Mouse (Mus musculus) small intestine, adult 2 months (tissue): ENCODE data around the gene Rit1. TPM values are rescaled to one million over a fixed set of nuclear protein-coding genes. Genes with fewer than 3 reads are reported as not detected.

Experiments
- H3K27ac ChIP-seq: fragments of 200-500 bp; 2 replicates; pipeline ENCODE4 v1.5.1; 2012; ENCODE audit warnings: low read depth, low read length, control low read depth, inconsistent platforms; ENCODE audit not compliant: insufficient read depth
- H3K27me3 ChIP-seq: fragments of 200-500 bp; 2 replicates; pipeline ENCODE4 v1.6.1; 2012; ENCODE audit warnings: mild to moderate bottlenecking, moderate library complexity, low read length, inconsistent platforms; ENCODE audit not compliant: control insufficient read depth, insufficient read depth
- H3K36me3 ChIP-seq: fragments of 200-500 bp; 2 replicates; pipeline ENCODE4 v1.6.1; 2012; ENCODE audit warnings: mild to moderate bottlenecking, low read length, control low read depth, inconsistent platforms; ENCODE audit not compliant: control insufficient read depth, insufficient read depth
- H3K4me1 ChIP-seq: fragments of 200-500 bp; 2 replicates; pipeline ENCODE4 v1.6.1; 2012; ENCODE audit warnings: low read length, inconsistent platforms, mixed read lengths; ENCODE audit not compliant: control insufficient read depth, insufficient read depth, insufficient read length
- H3K4me3 ChIP-seq: fragments of 200-500 bp; 2 replicates; pipeline ENCODE4 v1.5.1; 2012; ENCODE audit warnings: low read depth, mild to moderate bottlenecking, control low read depth, inconsistent platforms, low read length, moderate library complexity
- CTCF ChIP-seq: fragments of 200-500 bp; IDR thresholded peaks from 2 replicates; pipeline ENCODE4 v1.5.1; 2012; ENCODE audit warnings: low read depth, mild to moderate bottlenecking, control low read depth, inconsistent platforms, low read length, moderate library complexity, mixed read lengths; ENCODE audit not compliant: insufficient replicate concordance, insufficient read length; ENCODE audit errors: extremely low read depth
- POLR2A ChIP-seq: fragments of 200-500 bp; IDR thresholded peaks from 2 replicates; pipeline ENCODE4 v1.6.1; 2012; ENCODE audit warnings: low read depth, mild to moderate bottlenecking, control low read depth, inconsistent platforms, low read length, moderate library complexity
- WGBS: fragments of 180-500 bp; shearing (Covaris S2); methylation state at CpG from one replicate; pipeline ENCODE4 v1.1.7; 2018; 5-methylcytosine and 5-hydroxymethylcytosine counted together
- polyA plus RNA-seq: library from polyadenylated mRNA; depleted of rRNA; stranded (reverse); fragments of >200 nt; gene quantifications from 2 replicates; pipeline ENCODE4 v1.2.3, GENCODE M21; 2012

The Rit1 gene
- polyA plus RNA-seq, 1 experiment: 21.5 TPM

DNA sequence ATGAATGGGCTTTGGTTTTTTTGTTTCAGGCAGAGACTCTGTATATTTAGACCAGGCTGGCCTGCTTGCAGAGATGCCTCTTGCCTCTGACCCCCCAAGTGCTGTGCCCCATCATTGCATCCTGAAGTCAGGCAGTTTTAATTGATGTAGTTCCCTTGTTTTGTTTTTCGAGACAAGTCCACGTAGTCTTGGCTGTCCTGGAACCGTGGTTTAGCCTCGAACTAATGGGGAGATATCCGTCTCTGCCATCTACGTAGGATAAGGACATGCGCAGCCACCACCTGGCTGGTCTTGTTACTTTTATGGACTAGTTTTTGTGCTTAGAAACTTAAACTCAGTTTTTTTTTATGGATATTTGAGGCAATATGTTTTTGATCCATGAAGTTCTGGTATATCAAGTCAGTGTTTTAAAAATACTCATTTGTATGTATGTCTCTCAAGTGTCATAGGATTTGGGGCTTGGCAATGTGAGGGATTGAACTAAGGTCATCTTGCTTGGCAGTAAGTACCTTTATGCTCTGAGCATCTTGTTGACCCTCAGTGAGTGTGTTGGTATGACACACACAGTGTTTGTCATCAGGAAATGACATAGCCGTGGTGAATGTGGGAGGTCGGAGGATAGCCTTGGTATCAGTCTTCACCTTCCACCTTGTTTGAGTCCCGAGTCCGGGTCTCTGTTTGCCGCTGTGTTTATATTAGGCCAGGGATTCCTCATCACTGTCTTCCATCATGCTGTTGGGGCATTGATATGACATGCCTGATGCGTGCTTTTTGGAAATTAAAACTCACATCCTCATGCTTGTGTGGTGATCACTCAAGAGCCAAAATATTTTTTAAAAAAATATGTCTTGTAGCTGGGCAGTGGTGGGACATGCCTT lies 29.7 kb upstream of the Rit1 start:
- H3K4me3 ChIP-seq: peak overlapping the region; percentile 89
- TF ChIP-seq CTCF: no peak
- TF ChIP-seq POLR2A: no peak
- peaks cover 6% of the 10 kb centered on the region; the same call in 1 of the 2 replicates for H3K4me1 ChIP-seq
- H3K27me3 ChIP-seq: no peaks in the 10 kb centered on the region
- 8% methylated on average over 13 of the region's 13 CpGs for WGBS
- H3K27ac ChIP-seq: no peak overlapping the region
- H3K36me3 ChIP-seq: peaks cover 29% of the 10 kb centered on the region

DNA sequence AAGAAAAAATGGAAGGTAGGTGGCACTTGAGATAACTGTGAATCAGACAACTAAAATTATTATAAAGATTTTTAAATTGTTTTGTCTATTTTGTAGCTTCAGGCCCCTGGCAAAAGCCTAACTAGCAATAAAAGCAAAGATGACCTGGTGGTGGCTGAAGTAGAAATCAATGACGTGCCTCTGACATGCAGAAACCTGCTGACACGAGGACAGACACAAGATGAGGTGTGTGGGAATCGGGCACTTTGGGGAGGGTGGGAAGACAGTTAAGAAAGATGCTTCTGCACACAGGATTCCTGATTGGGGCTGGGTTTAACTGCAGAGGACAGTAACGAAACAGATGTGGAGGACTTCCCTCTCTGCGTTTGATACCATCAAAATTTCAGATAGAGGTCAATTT lies 27.6 kb upstream of the Rit1 start:
- no peak overlapping the region for H3K4me3 ChIP-seq
- H3K27ac ChIP-seq: no peak overlapping the region
- no peaks in the 10 kb centered on the region for H3K27me3 ChIP-seq
- peaks cover 5% of the 10 kb centered on the region; the same call in 1 of the 2 replicates for H3K4me1 ChIP-seq
- TF ChIP-seq POLR2A (no peak), CTCF (no peak)
- 85% methylated on average over 5 of the region's 5 CpGs for WGBS
- H3K36me3 ChIP-seq: peaks cover 46% of the 10 kb centered on the region

DNA sequence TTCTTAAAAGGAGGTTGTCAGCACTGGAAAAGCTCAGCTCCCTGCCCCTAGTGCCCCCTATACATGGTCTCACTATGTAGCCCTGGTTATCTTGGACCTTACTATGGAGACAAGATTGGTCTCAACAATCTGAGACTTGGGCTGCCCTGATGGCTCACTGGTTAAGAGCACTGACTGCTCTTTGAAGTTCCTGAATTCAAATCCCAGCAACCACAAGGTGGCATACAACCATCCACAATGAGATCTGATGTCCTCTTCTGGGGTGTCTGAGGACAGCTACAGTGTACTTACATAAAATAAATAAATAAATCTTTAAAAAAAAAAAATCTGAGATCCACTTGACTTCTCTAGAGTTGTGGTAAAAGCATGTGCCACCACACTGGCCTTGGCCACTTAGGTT lies 21.1 kb upstream of the Rit1 start:
- TF ChIP-seq POLR2A (no peak), CTCF (no peak)
- H3K36me3 ChIP-seq: peaks cover 83% of the 10 kb centered on the region

DNA sequence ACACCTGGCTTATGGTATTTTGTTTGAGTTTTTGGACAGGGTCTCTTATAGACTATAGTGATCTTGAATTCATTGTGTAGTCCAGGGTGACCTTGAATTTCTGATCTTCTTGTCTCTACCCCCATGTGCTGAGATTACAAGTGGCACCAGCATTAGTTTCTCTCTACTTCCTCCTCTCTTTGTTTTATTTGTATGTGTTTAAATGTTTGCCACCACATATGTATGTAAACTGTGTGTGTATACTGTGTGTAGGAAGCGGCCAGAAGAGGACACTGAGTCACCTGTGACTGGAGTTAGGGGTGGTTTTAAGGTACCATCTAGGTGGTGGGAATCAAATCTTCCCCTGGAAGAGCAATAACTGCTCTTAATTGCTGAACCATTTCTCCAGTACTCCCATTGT lies 18.6 kb upstream of the Rit1 start:
- Histone ChIP-seq H3K27ac (no peak overlapping the region), H3K4me3 (no peak overlapping the region), H3K27me3 (no peaks in the 10 kb centered on the region), H3K36me3 (peaks cover 86% of the 10 kb centered on the region), H3K4me1 (no peaks in the 10 kb centered on the region)
- 91% methylated on average over 1 of the region's 1 CpGs for WGBS
- no peak for TF ChIP-seq POLR2A
- TF ChIP-seq CTCF: no peak

More for the DNA sequence above, 21.1 kb upstream of the Rit1 start:
- Histone ChIP-seq H3K4me3 (no peak overlapping the region), H3K27ac (no peak overlapping the region), H3K27me3 (no peaks in the 10 kb centered on the region), H3K4me1 (no peaks in the 10 kb centered on the region)

DNA sequence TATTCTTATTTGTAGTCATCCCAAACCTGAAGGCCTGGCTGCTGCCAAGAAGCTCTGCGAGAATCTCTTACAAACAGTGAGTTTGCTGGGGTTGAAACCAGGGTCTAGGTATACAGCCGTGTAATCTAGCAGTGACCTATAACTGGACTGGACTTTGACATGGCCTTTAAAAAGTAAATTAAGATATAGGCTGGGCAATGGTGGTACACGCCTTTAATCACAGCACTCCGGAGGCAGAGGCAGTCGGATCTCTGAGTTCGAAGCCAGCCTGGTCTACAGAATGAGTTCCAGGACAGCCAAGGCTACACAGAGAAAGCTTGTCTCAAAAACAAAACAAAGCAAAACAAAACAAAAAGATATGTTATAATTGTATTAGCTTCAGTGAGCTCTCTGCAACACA lies 17.8 kb upstream of the Rit1 start:
- WGBS: 60% methylated on average over 6 of the region's 6 CpGs

DNA sequence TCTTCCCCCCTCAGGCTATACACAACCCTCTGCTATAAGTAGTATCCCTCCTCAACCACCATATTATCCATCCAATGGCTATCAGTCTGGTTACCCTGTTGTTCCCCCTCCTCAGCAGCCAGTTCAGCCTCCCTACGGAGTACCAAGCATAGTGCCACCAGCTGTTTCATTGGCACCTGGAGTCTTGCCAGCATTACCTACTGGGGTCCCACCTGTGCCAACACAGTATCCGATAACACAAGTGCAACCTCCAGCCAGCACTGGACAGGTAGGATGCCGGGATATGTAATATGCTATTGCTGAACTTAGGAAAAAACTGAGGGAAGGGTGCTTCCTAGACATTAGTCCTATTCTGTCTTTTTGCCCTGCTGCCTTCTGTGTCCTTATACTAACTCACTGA lies 16.4 kb upstream of the Rit1 start:
- TF ChIP-seq POLR2A (no peak), CTCF (no peak)
- Histone ChIP-seq H3K4me1 (no peaks in the 10 kb centered on the region), H3K4me3 (no peak overlapping the region), H3K27me3 (no peaks in the 10 kb centered on the region), H3K27ac (no peak overlapping the region), H3K36me3 (peaks cover 83% of the 10 kb centered on the region)
- WGBS: 75% methylated on average over 3 of the region's 3 CpGs

More for the DNA sequence above, 17.8 kb upstream of the Rit1 start:
- Histone ChIP-seq H3K4me3 (no peak overlapping the region), H3K27ac (no peak overlapping the region), H3K4me1 (no peaks in the 10 kb centered on the region), H3K36me3 (peaks cover 85% of the 10 kb centered on the region), H3K27me3 (no peaks in the 10 kb centered on the region)
- no peak for TF ChIP-seq CTCF
- TF ChIP-seq POLR2A: no peak

DNA sequence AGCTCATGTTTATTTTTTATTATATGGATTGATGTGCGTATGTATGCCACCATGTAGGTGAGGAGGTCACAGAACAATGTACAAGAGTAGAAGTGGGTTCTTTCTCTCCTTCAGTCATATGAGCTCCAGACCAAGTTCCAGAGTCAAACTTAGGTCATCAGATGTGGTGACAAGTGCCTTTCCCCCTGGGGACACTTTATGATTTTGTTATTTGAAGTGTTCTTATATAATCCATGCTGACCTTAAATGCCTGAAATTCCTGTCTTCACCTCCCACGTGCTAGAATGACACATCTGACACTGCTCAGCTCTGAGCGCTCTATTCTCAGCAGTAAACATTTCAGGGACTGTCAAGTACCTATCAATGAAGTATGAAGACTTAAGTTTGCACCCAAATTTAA lies 15.4 kb upstream of the Rit1 start:
- peaks cover 78% of the 10 kb centered on the region for H3K36me3 ChIP-seq
- H3K4me1 ChIP-seq: no peaks in the 10 kb centered on the region
- WGBS: 66% methylated on average over 3 of the region's 3 CpGs
- TF ChIP-seq CTCF (no peak), POLR2A (no peak)
- no peaks in the 10 kb centered on the region for H3K27me3 ChIP-seq
- H3K27ac ChIP-seq: no peak overlapping the region
- no peak overlapping the region for H3K4me3 ChIP-seq
